Mouse (Mus musculus) cerebellum, adult 2 months (tissue): Measurements from ENCODE around the gene Rpia. TPM values are rescaled to one million over a fixed set of nuclear protein-coding genes. Genes with fewer than 3 reads are reported as not detected.

ENCODE experiments used
- DNase-seq, 2 experiments: peaks; one replicate each; pipeline ENCODE4 v3.0.0; 2021
- H3K27ac ChIP-seq: fragments of 200-500 bp; 2 replicates; pipeline ENCODE4 v1.5.1; 2012; ENCODE audit warnings: low read length, control low read depth, inconsistent platforms; ENCODE audit not compliant: insufficient read depth
- H3K27me3 ChIP-seq: fragments of 200-500 bp; 2 replicates; pipeline ENCODE4 v1.6.1; 2012; ENCODE audit warnings: inconsistent platforms, mild to moderate bottlenecking, low read length, moderate library complexity; ENCODE audit not compliant: control insufficient read depth, insufficient read depth
- H3K4me1 ChIP-seq: fragments of 200-500 bp; 2 replicates; pipeline ENCODE4 v1.6.1; 2011; ENCODE audit warnings: low read length; ENCODE audit not compliant: control insufficient read depth, insufficient read depth
- H3K4me3 ChIP-seq: fragments of 200-500 bp; replicated peaks from 2 replicates; pipeline ENCODE3; 2011; ENCODE audit warnings: mild to moderate bottlenecking, low read depth, low read length, control low read depth; ENCODE audit not compliant: insufficient read depth
- CTCF ChIP-seq: fragments of 200-500 bp; IDR thresholded peaks from 2 replicates; pipeline ENCODE4 v1.5.1; 2011; ENCODE audit warnings: low read depth, mild to moderate bottlenecking, control low read depth, low read length, moderate library complexity, borderline replicate concordance; ENCODE audit not compliant: insufficient read depth
- POLR2A ChIP-seq: fragments of 200-500 bp; IDR thresholded peaks from 2 replicates; pipeline ENCODE4 v1.6.1; 2011; ENCODE audit warnings: low read length, control low read depth, borderline replicate concordance; ENCODE audit not compliant: insufficient read depth
- WGBS: fragments of 180-500 bp; shearing (Covaris S2); methylation state at CpG from one replicate; pipeline ENCODE4 v1.1.7; 2018; 5-methylcytosine and 5-hydroxymethylcytosine counted together
- polyA plus RNA-seq: library from polyadenylated mRNA; depleted of rRNA; stranded (reverse); fragments of >200 nt; gene quantifications from 2 replicates; pipeline ENCODE4 v1.2.3, GENCODE M21; 2012

The Rpia gene
- polyA plus RNA-seq, 1 experiment = 18.4 TPM

DNA sequence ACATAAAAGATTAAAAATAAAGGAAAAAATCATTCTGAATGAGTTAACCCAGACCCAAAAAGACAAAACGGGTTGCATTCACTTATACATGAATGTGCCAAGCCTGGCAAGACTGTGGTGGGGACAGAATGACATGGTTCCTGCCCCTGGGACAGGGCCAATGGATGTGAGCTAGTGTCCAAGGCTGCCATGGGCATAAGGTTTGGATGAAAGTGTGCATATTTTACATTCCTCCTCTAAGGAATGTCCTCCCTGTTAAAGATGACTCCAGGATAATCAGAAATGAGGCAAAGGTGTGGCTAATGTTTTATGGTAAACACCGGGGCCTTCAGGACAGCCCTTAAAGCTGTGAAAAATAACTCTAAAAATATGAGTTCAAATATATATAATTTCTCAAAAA, 10.7 kb downstream of the Rpia start:
- no peak for TF ChIP-seq POLR2A
- no peak for TF ChIP-seq CTCF
- H3K4me3 ChIP-seq = no peak overlapping the region
- H3K27me3 ChIP-seq = no peaks in the 10 kb centered on the region
- peaks cover 3% of the 10 kb centered on the region for H3K4me1 ChIP-seq
- no peak for DNase-seq
- no peak overlapping the region for H3K27ac ChIP-seq
- 53% methylated on average over 2 of the region's 2 CpGs for WGBS

DNA sequence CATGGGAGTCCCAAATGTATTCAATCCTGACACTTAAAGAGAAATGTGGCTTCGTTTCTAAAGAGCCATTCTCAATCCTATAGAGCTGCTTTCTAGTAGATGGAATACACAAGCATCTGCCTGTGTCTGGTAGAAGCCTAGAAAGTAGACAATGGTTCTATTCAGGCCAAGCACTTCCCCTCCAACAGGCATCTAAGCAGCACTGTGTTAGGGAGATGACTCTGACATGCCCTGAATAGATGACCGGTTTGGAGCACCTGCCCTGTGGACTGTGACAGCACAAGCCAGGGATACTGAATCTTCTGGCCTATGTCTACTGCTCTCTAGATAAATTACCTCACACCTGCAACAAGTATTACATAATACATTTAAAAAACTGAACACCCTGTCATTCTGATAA, 17.7 kb downstream of the Rpia start:
- TF ChIP-seq POLR2A (no peak), CTCF (no peak)
- WGBS = 73% methylated on average over 2 of the region's 2 CpGs
- no peak overlapping the region for H3K4me3 ChIP-seq
- no peak for DNase-seq
- no peaks in the 10 kb centered on the region for H3K27me3 ChIP-seq
- H3K4me1 ChIP-seq = no peaks in the 10 kb centered on the region
- H3K27ac ChIP-seq = no peak overlapping the region; the same call in 1 of the 2 replicates

DNA sequence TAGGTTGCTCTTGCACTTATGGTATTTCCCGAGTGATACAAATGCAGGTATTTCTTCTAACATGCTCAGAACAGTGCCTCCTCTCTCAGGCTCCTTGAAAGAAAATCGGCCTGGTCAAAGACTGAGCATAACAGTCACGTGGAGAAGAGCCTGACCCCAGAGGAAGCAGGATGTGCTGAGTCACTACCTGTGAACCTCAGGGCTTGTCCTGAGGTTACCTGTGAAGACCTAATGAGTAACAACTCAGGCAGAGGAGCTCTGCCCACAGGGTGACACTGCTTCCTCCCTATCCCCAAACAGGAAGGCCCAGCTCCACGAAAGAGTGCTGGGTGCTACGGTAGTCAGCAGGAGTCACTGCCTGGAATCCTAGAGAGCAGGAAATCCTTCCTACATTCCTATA, 18.3 kb downstream of the Rpia start:
- 87% methylated on average over 5 of the region's 5 CpGs for WGBS
- Histone ChIP-seq H3K4me1 (no peaks in the 10 kb centered on the region), H3K4me3 (no peak overlapping the region), H3K27ac (no peak overlapping the region; the same call in 1 of the 2 replicates), H3K27me3 (no peaks in the 10 kb centered on the region)
- TF ChIP-seq POLR2A (no peak), CTCF (no peak)
- DNase-seq = no peak

DNA sequence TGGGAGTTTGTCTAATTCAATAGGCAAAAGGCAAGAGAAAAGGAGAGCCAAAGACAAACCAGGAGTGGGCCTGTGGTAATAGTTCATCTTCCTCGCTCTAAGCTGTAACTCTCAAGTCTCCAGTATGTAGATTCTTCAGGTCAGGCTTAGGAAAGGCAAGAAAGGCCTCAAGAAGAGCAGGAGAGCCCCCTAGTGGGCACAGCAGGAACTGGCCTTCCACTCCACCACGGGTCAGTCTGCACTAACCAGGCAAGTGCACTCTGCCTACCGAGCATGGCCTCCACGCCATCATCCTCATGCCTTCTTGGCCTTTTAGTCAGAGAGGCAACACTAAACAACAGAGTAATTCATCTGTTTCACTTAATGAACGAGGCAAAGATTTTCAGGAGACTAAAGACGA, 23.3 kb downstream of the Rpia start:
- 33% methylated on average over 6 of the region's 6 CpGs for WGBS
- DNase-seq = peak; percentile 69 to 78
- Histone ChIP-seq H3K4me1 (no peaks in the 10 kb centered on the region), H3K4me3 (no peak overlapping the region), H3K27me3 (no peaks in the 10 kb centered on the region), H3K27ac (no peak overlapping the region)
- TF ChIP-seq CTCF (peak; percentile 95), POLR2A (no peak)

DNA sequence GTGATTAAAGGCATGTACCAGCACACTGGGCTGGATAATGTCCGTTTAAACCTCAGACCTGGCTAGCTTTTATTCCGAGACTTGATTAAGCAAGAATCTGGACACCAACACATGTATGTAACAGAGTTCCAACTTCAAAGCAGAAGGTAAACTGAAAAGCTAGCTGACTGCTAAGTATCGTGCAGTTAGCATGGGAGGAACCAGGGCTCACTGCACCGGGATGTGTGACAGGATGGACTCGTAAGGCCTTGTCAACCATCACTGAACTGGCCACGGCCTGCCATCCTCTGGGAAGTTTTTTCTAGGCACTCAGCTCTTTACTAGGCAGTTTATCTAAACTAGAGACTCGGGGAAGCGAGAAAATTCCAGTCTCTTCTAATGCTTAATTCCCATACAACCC, 27.0 kb downstream of the Rpia start:
- no peak for TF ChIP-seq CTCF
- TF ChIP-seq POLR2A = no peak
- DNase-seq = no peak
- Histone ChIP-seq H3K4me3 (no peak overlapping the region), H3K27ac (no peak overlapping the region), H3K27me3 (no peaks in the 10 kb centered on the region), H3K4me1 (0 out of 2 replicates have a peak, but pooled peaks cover 2% of the 10 kb centered on the region)
- WGBS = 92% methylated on average over 8 of the region's 8 CpGs

DNA sequence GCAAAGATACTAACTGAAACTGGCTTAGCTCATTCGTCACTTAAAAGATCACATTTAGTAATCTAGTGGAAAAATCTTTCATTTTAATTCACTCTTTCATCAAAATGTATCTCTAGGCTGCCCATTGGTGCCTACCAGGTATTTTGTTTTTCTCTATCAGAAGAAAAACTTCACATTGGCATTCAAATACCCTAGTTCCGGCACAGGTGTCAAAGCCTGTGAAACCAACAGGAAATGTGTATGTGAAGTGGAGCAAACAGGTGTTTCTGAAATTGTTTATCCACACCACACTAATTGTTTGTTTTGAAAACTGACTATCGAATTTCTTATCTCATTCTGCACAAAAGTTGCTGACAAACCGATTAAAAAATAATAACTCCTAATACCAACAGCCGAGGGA, 27.5 kb downstream of the Rpia start:
- Histone ChIP-seq H3K27ac (no peak overlapping the region), H3K4me3 (no peak overlapping the region), H3K4me1 (0 out of 2 replicates have a peak, but pooled peaks cover 2% of the 10 kb centered on the region), H3K27me3 (no peaks in the 10 kb centered on the region)
- no peak for DNase-seq
- WGBS = 95% methylated on average over 5 of the region's 5 CpGs
- no peak for TF ChIP-seq POLR2A
- TF ChIP-seq CTCF = no peak

DNA sequence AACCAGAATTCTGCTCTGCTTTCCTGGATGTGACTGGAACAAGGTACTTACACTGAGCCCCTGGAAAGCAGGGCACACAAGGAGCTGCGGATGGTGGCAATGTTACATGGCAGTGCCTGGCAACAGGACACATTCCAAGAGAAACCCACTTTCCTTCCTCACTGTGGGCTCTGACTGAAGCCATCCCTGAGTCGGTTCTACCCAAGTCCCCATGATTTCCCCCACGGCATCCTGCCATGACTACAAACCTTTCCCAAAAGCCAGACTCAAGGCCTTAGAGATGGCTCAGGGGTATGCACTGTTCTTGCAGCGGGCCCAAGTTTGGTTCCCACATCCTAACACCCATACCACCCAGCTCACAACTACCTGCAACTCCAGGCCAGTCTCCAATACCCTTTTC, 28.2 kb downstream of the Rpia start:
- WGBS = 95% methylated on average over 4 of the region's 4 CpGs
- H3K4me3 ChIP-seq = no peak overlapping the region
- H3K4me1 ChIP-seq = 0 out of 2 replicates have a peak, but pooled peaks cover 2% of the 10 kb centered on the region
- no peak overlapping the region for H3K27ac ChIP-seq
- no peak for DNase-seq
- no peaks in the 10 kb centered on the region for H3K27me3 ChIP-seq
- TF ChIP-seq CTCF (no peak), POLR2A (no peak)

DNA sequence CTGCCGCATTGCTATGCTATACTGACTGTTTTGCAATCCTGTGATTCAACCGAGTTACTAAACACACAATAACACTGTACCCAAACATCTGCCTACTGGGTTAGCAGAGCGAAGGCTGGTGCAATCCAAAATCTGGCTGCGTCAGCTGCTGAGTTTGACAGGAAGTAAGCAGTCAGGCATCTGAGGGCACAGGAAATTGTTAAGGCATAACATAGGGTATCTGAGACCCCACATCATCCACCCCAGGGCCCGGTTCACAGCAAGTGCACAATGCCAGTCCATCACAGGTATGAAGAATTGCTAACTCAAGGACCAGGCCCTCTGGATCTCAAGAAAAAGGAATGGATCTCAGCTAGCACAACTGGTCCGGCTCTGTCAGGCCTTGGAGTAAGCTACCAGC, 29.4 kb downstream of the Rpia start:
- DNase-seq = no peak
- no peak for TF ChIP-seq CTCF
- no peak for TF ChIP-seq POLR2A
- Histone ChIP-seq H3K27me3 (no peaks in the 10 kb centered on the region), H3K27ac (no peak overlapping the region), H3K4me1 (0 out of 2 replicates have a peak, but pooled peaks cover 2% of the 10 kb centered on the region), H3K4me3 (no peak overlapping the region)
- WGBS = 95% methylated on average over 6 of the region's 6 CpGs

DNA sequence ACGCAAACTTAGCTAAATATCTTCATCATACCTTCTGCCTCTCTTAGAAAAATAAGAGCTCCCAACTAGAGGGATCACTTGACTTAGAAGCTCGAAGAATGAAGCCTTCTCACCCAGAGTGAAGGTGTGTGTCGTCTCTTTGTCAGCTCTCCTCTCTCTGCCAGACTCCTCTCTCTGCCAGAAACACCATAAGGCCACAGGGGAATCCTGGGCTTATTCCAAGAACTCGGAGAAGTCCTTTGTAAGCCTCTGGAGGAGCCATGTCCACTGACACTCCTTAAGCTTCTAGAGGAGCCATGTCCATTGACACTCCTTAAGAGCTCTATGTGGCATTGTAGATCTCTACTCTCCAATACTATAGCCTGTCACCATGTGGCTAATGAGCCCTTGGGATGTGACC, 31.1 kb downstream of the Rpia start:
- H3K27me3 ChIP-seq = no peaks in the 10 kb centered on the region
- WGBS = 12% methylated on average over 4 of the region's 4 CpGs
- peak; percentile 67 to 83 for DNase-seq
- TF ChIP-seq POLR2A (no peak), CTCF (no peak)
- H3K27ac ChIP-seq = no peak overlapping the region
- H3K4me3 ChIP-seq = no peak overlapping the region
- 0 out of 2 replicates have a peak, but pooled peaks cover 2% of the 10 kb centered on the region for H3K4me1 ChIP-seq
